Mouse (Mus musculus) stomach, postnatal 0 days (tissue): ENCODE data around the gene E2f8.

Source experiments
- CTCF ChIP-seq: IDR thresholded peaks from 2 replicates; pipeline ENCODE4 v1.5.1; 2016; ENCODE audit warnings: antibody characterized with exemption, low read depth, mild to moderate bottlenecking, moderate library complexity
- EP300 ChIP-seq: optimal IDR thresholded peaks from 2 replicates; pipeline ENCODE3; 2016; ENCODE audit warnings: antibody characterized with exemption

DNA sequence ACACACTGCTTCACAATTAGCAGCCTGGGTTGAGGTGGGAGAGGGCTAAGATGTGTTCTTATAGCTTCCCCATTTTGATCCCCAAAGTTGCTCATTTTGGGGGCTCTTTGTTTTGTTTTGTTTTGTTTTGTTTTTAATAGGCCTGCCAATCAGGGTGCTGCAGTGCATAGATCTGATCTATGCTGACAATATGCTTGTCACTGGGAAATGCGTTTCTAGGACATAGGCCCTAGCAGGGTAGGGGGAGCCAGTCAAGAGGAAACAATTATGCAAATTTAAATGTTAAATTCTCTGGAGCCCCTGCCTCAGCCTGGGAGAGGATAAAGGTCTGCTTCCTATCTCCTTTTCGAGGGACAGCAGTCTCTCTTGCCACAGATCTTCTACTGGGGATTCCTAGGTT is 21.1 kb upstream of the E2f8 start:
- TF ChIP-seq EP300 = no peak
- no peak for TF ChIP-seq CTCF
